Mouse (Mus musculus) c-Kit-positive CD71-positive TER-119-positive erythroid progenitor cells, embryonic 14.5 days (primary cell): ENCODE measurements at regions not wholly inside any gene's neighbourhood (a gene's known extent, or its start where the extent isn't known, plus 50 kb on each side); places are given as distances from the start of the nearest gene placed in this dataset.

Experiments
- DNase-seq: peaks from one replicate; pipeline ENCODE4 v3.0.0-alpha.2; 2013; ENCODE audit warnings: low spot score

- DNase-seq: no peak
Observed at GRCm38 (mm10) chr12:73491370-73491769, 54.8 kb downstream of the Tmem30b start.

- no peak for DNase-seq
Observed at GRCm38 (mm10) chr12:73482858-73483257, 63.3 kb downstream of the Tmem30b start.

GRCm38 (mm10) chr12:73482275-73482674 lies 63.9 kb downstream of the Tmem30b start:
- no peak for DNase-seq

- no peak for DNase-seq
Observed at GRCm38 (mm10) chr12:73481705-73482104, 64.5 kb downstream of the Tmem30b start.

GRCm38 (mm10) chr12:73481165-73481564 lies 65.0 kb downstream of the Tmem30b start:
- DNase-seq: no peak

- DNase-seq: no peak
Observed at GRCm38 (mm10) chr12:73480610-73480971, 65.6 kb downstream of the Tmem30b start.

GRCm38 (mm10) chr12:73479932-73480609 lies 66.1 kb downstream of the Tmem30b start:
- DNase-seq: no peak

GRCm38 (mm10) chr12:73478641-73479040 lies 67.6 kb downstream of the Tmem30b start:
- DNase-seq: no peak

GRCm38 (mm10) chr12:73476421-73476858 lies 69.8 kb downstream of the Tmem30b start:
- DNase-seq: no peak

GRCm38 (mm10) chr12:73475774-73476173 lies 70.4 kb downstream of the Tmem30b start:
- no peak for DNase-seq

- DNase-seq: no peak
Observed at GRCm38 (mm10) chr12:73475020-73475419, 71.2 kb downstream of the Tmem30b start.

GRCm38 (mm10) chr12:73473111-73473510 lies 73.1 kb downstream of the Tmem30b start:
- no peak for DNase-seq

- DNase-seq: no peak
Observed at GRCm38 (mm10) chr12:73471966-73472365, 74.2 kb downstream of the Tmem30b start.

- no peak for DNase-seq
Observed at GRCm38 (mm10) chr12:73466484-73466883, 79.7 kb downstream of the Tmem30b start.

- DNase-seq: no peak
Observed at GRCm38 (mm10) chr12:73465975-73466374, 80.2 kb downstream of the Tmem30b start.

GRCm38 (mm10) chr12:73464311-73464710 lies 81.9 kb downstream of the Tmem30b start:
- no peak for DNase-seq

GRCm38 (mm10) chr12:73462091-73462490 lies 84.1 kb downstream of the Tmem30b start:
- DNase-seq: no peak

- no peak for DNase-seq
Observed at GRCm38 (mm10) chr12:73460291-73460761, 85.9 kb downstream of the Tmem30b start.

GRCm38 (mm10) chr12:73451257-73451656 lies 94.9 kb downstream of the Tmem30b start:
- DNase-seq: no peak

GRCm38 (mm10) chr12:73450541-73450940 lies 95.7 kb downstream of the Tmem30b start:
- no peak for DNase-seq

- DNase-seq: peak; percentile 3
Observed at GRCm38 (mm10) chr12:73449911-73450520, 96.2 kb downstream of the Tmem30b start.

GRCm38 (mm10) chr12:73449069-73449468 lies 97.1 kb downstream of the Tmem30b start:
- no peak for DNase-seq

GRCm38 (mm10) chr12:73448388-73448965 lies 97.7 kb downstream of the Tmem30b start:
- no peak for DNase-seq
